Mouse (Mus musculus) heart, embryonic 13.5 days (tissue): ENCODE results near the gene Zgrf1. TPM values are rescaled to one million over a fixed set of nuclear protein-coding genes. Genes with fewer than 3 reads are reported as not detected.

Source experiments
- ATAC-seq: fragments of 200-750 bp; cut with Nextera tagmentation; 2 replicates; pipeline ENCODE4 v1.8.0; 2017; ENCODE audit warnings: moderate TSS enrichment; ENCODE audit not compliant: insufficient number of reproducible peaks, low FRiP score, low TSS enrichment; ENCODE audit errors: extremely low read depth
- H3K27ac ChIP-seq: fragments of 300-500 bp; sonication (generic); replicated peaks from 2 replicates; pipeline ENCODE4 v1.5.1; 2015; ENCODE audit warnings: moderate library complexity, mild to moderate bottlenecking, inconsistent platforms
- H3K27me3 ChIP-seq: fragments of 300-500 bp; sonication (generic); replicated peaks from 2 replicates; pipeline ENCODE4 v1.6.1; 2015; ENCODE audit warnings: mild to moderate bottlenecking, inconsistent platforms
- H3K36me3 ChIP-seq: fragments of 300-500 bp; sonication (generic); 2 replicates; pipeline ENCODE4 v1.6.1; 2015; ENCODE audit warnings: mild to moderate bottlenecking, inconsistent platforms
- H3K4me1 ChIP-seq: fragments of 300-500 bp; sonication (generic); 2 replicates; pipeline ENCODE4 v1.6.1; 2015; ENCODE audit warnings: inconsistent platforms
- H3K4me2 ChIP-seq: fragments of 300-500 bp; sonication (generic); 2 replicates; pipeline ENCODE4 v1.6.1; 2015; ENCODE audit warnings: inconsistent platforms, mild to moderate bottlenecking, moderate library complexity
- H3K4me3 ChIP-seq: fragments of 300-500 bp; sonication (generic); 2 replicates; pipeline ENCODE4 v1.5.1; 2015; ENCODE audit warnings: moderate library complexity, mild to moderate bottlenecking, inconsistent platforms
- H3K9ac ChIP-seq: fragments of 300-500 bp; sonication (generic); 2 replicates; pipeline ENCODE4 v1.6.1; 2015; ENCODE audit warnings: inconsistent platforms, mild to moderate bottlenecking, moderate library complexity
- H3K9me3 ChIP-seq: fragments of 300-500 bp; sonication (generic); 2 replicates; pipeline ENCODE4 v1.6.1; 2016; ENCODE audit warnings: inconsistent platforms
- WGBS: fragments of 180-500 bp; shearing (Covaris S2); methylation state at CpG from one replicate; pipeline ENCODE4 v1.1.7; 2015; ENCODE audit warnings: mixed read lengths; 5-methylcytosine and 5-hydroxymethylcytosine counted together
- polyA plus RNA-seq: library from polyadenylated mRNA; unstranded; fragments of >200 nt; fragmentation: Nextera tagmentation; extraction: Ambion mirVana; gene quantifications from 2 replicates; pipeline ENCODE4 v1.2.1, GENCODE M21; 2015

Zgrf1 gene
- polyA plus RNA-seq: 6.8 and 8.1 TPM in 2 replicates

DNA sequence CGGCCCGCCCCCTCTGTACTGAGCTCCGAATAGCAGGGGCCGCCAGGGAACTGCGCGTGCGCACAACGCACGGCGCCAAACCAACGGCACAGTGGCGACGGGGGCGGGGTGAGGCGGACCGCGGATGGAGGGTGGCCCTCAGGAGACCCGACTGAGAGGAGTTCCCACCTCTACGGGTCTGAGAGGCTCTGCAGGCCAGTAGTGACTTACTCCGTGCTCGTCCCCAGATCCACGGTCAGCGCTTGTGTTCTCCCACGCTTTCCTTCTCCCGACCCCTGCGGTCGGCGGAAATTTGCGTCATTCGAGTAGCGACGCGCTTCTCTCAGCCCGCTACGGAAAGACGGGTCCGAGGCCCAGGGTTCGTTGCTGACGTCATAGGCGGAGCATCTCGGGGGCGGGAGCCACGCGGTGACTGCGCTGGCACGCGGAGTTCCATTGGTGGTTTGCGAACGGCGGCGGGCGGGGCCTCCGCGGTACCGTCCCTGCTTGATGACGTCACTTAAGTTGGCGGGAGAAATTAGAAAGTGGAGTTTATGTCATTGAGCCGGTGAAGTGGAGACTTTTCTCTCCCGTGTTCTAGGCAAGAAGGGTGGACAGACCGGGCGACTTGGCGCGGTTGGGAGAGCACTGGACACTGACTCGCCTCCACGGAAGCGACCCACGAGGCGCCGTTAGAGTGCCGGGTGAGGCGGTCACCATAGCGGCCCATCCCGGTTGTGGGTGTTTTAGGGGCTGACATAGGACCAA lies at the start of gene Zgrf1, which contains the start of gene Larp7:
Gene Zgrf1 (plus strand): TSS at position 517 of the 747 bp plus-strand sequence.
Gene Larp7 (minus strand): TSS at position 377 of the 747 bp plus-strand sequence.
- Histone ChIP-seq H3K27me3 (no peaks in the 10 kb centered on the region), H3K27ac (peak within 1 kb of the TSS; percentile 97), H3K4me2 (peak within 1 kb of the TSS; percentile 83), H3K9ac (peak within 1 kb of the TSS; percentile 89), H3K4me3 (peak within 1 kb of the TSS; percentile 83), H3K4me1 (peaks cover 20% of the 10 kb centered on the region), H3K36me3 (peaks cover 27% of the 10 kb centered on the region), H3K9me3 (no peaks in the 10 kb centered on the region)
- ATAC-seq: peak; percentile 98
- under 1% methylated on average over 73 of the region's 73 CpGs for WGBS

DNA sequence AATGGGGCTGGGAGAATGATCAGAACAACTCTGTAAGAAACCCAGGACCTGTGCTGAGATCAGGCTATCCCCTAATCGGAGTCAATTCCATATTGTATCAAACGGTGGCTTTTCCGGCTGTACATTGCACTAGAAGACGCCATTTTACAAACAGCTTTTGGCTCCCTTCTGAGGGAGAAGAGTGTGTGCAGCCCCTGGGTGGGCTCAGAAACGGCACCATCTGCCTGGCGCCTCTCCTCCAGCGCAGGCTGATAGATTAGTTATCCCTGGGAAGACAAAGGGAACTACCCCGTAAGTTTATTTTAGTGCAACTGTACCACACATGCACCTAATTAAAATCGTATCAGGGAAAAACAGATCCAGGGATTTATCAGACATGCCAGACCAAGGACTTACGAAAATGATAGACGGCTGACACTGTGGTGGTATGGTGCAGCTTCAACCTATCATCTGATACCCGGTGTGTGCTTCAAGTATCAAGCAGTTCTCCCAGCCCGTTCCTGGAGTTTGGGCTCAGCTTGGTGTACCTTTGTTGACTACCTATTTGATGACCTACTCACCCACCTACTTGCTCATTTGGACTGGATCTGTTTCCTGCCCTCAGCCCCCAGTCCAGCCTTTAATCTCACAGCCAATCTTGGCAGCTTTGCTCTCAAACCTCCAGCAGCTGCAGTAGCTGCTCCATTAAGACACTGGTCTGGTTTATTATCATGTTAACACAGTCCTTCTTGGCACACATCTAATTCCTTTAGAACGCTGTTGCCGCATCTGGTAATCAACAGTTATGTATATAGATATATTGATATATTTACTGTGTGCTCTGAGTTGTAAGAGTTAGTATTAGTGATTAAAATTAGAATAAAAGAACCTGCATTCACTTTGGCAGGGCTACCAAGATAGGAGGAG lies 45.2 kb upstream of the Zgrf1 start:
- no peak overlapping the region for H3K4me3 ChIP-seq
- no peak overlapping the region for H3K9ac ChIP-seq
- no peak for ATAC-seq
- WGBS: 66% methylated on average over 15 of the region's 15 CpGs
- no peak overlapping the region for H3K27ac ChIP-seq
- no peaks in the 10 kb centered on the region for H3K36me3 ChIP-seq
- H3K4me1 ChIP-seq: no peaks in the 10 kb centered on the region
- H3K27me3 ChIP-seq: no peaks in the 10 kb centered on the region
- no peaks in the 10 kb centered on the region for H3K9me3 ChIP-seq
- H3K4me2 ChIP-seq: no peak overlapping the region

DNA sequence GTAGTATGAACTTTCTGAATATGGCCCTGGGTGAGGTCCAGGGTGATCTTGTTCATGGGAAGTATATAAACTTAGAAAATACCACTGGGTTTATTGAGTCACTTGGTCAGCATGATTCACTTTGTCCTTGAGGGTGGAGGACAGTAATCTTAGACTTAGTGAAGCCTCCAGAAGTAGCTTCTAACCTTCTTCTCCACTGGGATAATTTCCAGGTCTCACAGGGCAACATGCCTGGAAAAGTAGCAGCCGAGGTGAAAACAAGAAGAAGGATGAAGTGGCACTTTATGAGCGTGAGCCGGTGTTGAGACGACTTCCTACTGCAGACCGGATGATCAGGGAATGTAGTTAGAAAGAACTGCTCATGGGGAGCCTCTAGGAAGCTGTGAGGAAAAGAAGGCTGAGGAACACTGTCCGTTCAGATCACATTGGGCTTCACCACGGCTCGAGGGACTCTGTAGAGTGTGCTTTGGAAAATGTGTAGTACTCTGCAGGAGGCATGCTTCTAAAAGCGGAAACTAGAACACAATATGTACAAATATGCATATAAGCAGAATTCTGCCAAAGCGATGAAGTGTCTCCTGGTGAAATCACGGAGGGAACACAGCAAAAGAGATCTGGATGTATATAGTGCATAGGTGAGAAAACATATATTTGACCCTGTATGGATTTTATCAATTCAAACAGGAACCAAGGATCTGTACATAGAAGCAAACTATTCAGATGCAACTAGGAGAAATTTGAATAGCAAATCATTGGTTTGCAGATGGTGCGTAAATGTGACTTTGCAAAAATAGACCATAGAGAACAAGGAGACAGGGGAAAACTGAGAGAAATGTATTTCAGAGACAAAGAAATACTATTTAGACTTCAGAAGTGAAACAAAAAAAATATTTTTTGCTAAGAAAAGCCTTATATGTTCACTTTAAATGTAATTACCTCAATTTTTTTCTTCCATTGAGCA lies 41.2 kb upstream of the Zgrf1 start:
- 65% methylated on average over 12 of the region's 12 CpGs for WGBS
- H3K9me3 ChIP-seq: no peaks in the 10 kb centered on the region
- no peak for ATAC-seq
- no peaks in the 10 kb centered on the region for H3K4me1 ChIP-seq
- no peak overlapping the region for H3K4me3 ChIP-seq
- no peak overlapping the region for H3K9ac ChIP-seq
- no peaks in the 10 kb centered on the region for H3K27me3 ChIP-seq
- H3K27ac ChIP-seq: no peak overlapping the region
- H3K4me2 ChIP-seq: no peak overlapping the region
- H3K36me3 ChIP-seq: no peaks in the 10 kb centered on the region

DNA sequence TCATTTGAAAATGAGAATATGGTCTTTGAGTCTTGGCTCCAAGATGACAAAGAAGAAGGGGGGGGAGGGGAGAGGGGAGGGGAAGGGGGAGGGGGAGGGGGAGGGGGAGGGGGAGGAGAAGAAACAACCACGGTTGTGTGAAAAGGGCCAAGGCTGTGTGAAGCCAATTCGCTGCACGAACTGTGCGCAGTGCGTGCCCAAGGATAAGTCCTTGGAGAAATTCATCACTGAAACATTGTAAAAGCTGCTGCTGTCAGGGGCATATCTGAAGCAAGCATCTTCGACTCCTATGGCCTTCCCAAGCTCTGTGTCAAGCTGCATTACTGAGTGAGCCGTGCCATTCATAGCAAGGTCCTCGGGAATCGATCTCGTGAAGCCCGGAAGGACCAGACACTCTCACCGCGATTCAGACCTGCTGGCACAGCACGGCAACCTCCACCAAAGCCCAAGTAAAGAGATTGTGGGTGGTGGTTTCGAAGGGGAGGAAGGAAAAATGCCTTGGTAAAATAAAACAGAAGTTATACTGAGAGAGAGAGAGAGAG lies 40.4 kb upstream of the Zgrf1 start:
- no peaks in the 10 kb centered on the region for H3K9me3 ChIP-seq
- WGBS: 69% methylated on average over 15 of the region's 15 CpGs
- no peaks in the 10 kb centered on the region for H3K4me1 ChIP-seq
- no peak overlapping the region for H3K9ac ChIP-seq
- H3K4me2 ChIP-seq: no peak overlapping the region
- H3K27me3 ChIP-seq: no peaks in the 10 kb centered on the region
- no peak overlapping the region for H3K27ac ChIP-seq
- H3K36me3 ChIP-seq: no peaks in the 10 kb centered on the region
- no peak overlapping the region for H3K4me3 ChIP-seq
- ATAC-seq: no peak

DNA sequence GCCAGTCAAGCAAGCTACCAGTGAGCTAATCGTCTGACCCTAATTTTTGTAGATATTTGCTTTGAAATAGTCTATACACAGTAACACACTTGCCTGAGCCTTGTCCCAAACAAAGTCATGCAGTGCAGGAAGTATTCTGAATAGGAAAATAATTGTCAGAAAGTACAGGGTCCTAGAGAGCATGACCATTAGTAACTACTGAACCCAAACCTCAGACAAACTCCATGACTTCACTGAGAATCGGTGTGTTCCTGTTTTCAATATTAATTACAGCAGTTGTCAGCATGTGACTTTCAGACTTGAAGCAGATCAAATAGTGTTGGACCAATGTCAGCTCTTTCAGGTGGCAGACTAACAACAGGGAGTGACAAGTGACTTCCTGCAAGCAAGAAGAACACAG lies 39.6 kb upstream of the Zgrf1 start:
- 78% methylated on average over 2 of the region's 2 CpGs for WGBS
- no peak for ATAC-seq
- Histone ChIP-seq H3K4me3 (no peak overlapping the region), H3K9me3 (no peaks in the 10 kb centered on the region), H3K27me3 (no peaks in the 10 kb centered on the region), H3K27ac (no peak overlapping the region), H3K36me3 (no peaks in the 10 kb centered on the region), H3K4me1 (no peaks in the 10 kb centered on the region), H3K4me2 (no peak overlapping the region), H3K9ac (no peak overlapping the region)

DNA sequence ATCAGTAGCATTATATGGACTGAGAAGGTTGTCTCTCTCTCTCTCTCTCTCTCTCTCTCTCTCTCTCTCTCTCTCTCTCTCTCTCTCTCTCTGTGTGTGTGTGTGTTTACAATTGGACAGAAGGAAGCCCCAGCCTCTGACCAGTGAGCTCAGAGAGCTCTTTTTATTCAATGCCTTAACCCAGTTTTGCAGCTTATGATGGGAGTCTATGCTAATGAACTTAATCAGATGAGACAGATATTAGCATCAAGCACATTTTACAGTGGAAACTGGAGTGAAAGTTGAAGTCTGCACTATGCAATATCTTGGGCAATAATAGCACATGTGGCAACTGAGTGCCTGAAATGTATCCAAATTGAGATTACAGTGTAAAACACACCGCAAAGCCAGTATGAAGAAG lies 38.0 kb upstream of the Zgrf1 start:
- Histone ChIP-seq H3K4me1 (peaks cover 4% of the 10 kb centered on the region; the same call in 1 of the 2 replicates), H3K27ac (no peak overlapping the region), H3K9ac (no peak overlapping the region), H3K36me3 (no peaks in the 10 kb centered on the region), H3K4me2 (no peak overlapping the region), H3K4me3 (no peak overlapping the region), H3K27me3 (no peaks in the 10 kb centered on the region), H3K9me3 (no peaks in the 10 kb centered on the region)
- 88% methylated on average over 1 of the region's 1 CpGs for WGBS
- no peak for ATAC-seq

DNA sequence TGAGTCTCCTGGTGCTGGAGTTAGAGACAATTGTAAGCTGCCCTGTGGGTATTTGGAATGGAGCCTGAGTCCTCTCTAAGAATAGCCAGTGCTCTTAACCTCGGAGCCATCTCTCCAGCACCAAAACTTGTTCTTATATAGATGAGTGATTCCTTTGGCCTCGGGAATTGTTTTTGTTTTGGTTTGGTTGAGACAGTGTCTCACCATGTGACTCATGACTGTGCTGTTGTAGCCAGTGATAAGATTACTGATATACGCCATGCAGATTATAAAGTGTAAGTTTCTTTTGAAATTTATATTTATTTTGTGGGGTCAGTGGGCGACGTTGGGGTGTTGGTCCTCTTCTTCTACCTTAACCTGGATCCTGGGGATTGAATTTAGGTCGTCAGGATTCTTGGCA lies 33.0 kb upstream of the Zgrf1 start:
- Histone ChIP-seq H3K4me2 (no peak overlapping the region), H3K9ac (no peak overlapping the region), H3K27ac (peak overlapping the region; percentile 77; the same call in 1 of the 2 replicates), H3K4me3 (no peak overlapping the region), H3K9me3 (no peaks in the 10 kb centered on the region), H3K36me3 (no peaks in the 10 kb centered on the region), H3K4me1 (peaks cover 23% of the 10 kb centered on the region), H3K27me3 (no peaks in the 10 kb centered on the region)
- no peak for ATAC-seq
- 56% methylated on average over 6 of the region's 6 CpGs for WGBS

DNA sequence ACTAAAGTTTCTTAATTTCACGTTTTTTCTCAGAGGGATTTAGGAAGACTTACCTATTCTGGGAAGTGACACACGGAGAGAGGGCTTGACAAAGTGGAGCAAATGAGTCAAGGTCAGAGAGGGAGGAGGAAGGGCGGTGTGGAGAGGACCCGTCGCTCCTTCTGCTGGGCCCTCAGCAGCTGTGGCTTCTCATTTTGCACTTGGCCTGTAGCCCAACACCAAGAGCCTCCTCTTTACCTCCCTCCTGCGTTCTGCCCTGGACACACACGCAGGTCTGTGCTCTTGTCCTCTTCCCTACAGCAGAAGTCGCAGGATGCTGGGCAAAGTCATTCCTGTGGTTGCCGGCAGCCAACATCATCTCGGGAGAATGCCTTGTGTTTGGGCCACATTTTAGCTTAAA lies 32.1 kb upstream of the Zgrf1 start:
- ATAC-seq: no peak
- H3K9me3 ChIP-seq: no peaks in the 10 kb centered on the region
- peaks cover 29% of the 10 kb centered on the region for H3K4me1 ChIP-seq
- WGBS: 33% methylated on average over 10 of the region's 10 CpGs
- no peaks in the 10 kb centered on the region for H3K27me3 ChIP-seq
- no peak overlapping the region for H3K9ac ChIP-seq
- no peaks in the 10 kb centered on the region for H3K36me3 ChIP-seq
- H3K4me3 ChIP-seq: no peak overlapping the region
- H3K4me2 ChIP-seq: 0 out of 2 replicates have a peak overlapping the region, but pooled peaks have one; percentile 10
- peak overlapping the region; percentile 77 for H3K27ac ChIP-seq

DNA sequence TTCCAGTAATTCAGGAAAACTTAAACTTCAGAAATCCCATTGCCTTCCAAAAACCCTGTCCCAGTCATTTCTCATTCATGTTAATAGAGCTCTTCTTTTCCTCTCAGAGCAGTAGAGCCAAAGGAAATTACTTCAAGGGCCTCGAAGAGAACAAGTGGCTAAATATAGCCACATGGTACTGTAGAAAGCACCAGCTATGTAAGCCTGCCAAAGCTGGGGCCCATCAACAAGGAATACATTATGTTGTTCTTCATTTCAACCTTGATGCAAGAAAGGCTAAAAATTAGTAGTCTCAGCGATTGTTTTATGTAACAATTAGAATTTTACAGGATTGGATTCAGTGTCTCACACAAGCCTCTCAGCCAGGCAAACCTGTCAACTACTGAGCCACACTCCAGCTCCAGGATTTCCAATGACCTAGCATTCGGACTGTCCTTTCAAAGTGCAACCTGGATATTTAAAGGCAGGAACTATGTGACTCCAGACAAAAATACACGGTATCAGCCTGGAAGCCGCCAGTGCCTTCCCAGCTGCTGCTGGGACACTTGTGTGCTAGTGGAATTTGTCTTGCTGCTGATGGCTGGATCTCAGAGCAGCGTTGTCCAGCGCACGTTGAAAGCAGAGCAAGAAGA lies 28.0 kb upstream of the Zgrf1 start:
- H3K9me3 ChIP-seq: no peaks in the 10 kb centered on the region
- ATAC-seq: peak; percentile 33
- H3K9ac ChIP-seq: peak overlapping the region; percentile 38
- H3K36me3 ChIP-seq: no peaks in the 10 kb centered on the region
- 43% methylated on average over 8 of the region's 8 CpGs for WGBS
- peak overlapping the region; percentile 94 for H3K27ac ChIP-seq
- H3K4me3 ChIP-seq: peak overlapping the region; percentile 4; the same call in 1 of the 2 replicates
- H3K4me2 ChIP-seq: peak overlapping the region; percentile 54
- H3K27me3 ChIP-seq: no peaks in the 10 kb centered on the region
- peaks cover 28% of the 10 kb centered on the region for H3K4me1 ChIP-seq

DNA sequence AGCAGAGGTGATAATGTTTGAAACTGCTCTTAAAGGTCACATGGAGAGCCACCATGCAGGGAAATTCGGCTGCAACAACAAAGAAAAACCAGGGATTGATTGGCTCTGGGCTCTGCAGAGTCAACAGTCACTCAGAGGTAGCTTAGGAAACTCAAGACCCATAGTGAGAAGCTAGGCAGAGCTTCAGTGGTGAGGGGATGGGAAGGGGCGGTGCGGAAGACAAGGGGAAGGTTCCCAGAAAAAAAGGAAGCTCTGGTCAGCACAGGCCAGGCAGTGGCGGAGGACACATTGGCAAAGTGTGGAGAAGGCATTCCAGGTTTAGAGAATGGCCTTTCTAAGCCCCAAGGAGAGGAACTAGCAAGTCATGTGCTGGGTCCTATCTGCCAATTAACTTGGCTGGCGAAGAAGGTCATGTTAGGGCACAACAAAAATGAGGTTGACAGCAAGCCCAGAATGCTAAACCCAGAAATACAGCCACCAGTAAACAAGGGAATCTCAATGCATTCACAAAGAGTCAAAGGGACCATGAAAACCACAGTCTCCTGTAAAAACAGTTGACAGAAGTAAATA lies 25.7 kb upstream of the Zgrf1 start:
- H3K9me3 ChIP-seq: no peaks in the 10 kb centered on the region
- H3K27me3 ChIP-seq: no peaks in the 10 kb centered on the region
- H3K4me1 ChIP-seq: peaks cover 15% of the 10 kb centered on the region
- H3K36me3 ChIP-seq: no peaks in the 10 kb centered on the region
- no peak overlapping the region for H3K4me2 ChIP-seq
- no peak for ATAC-seq
- no peak overlapping the region for H3K27ac ChIP-seq
- WGBS: 67% methylated on average over 5 of the region's 5 CpGs
- no peak overlapping the region for H3K4me3 ChIP-seq
- H3K9ac ChIP-seq: no peak overlapping the region
